Comparison of ENCODE assay signal across 9 mouse cellular contexts in genomic region chr17:87351241-87352105, GRCm38 (mm10).
DNase-seq lines count a peak whose midpoint lies in the region; ATAC-seq lines count a peak whose summit lies in the region.
"Had no signal": no experiment of that assay in that cellular context is flagged by ENCODE, and none has a peak within 500 bp of the region (broad histone marks: within the 10 kb centered on the region; RNA-seq: fewer than 3 reads in every experiment).

No protein-coding gene starts in this region.

- no peak overlapping the region for H3K9ac ChIP-seq in neural tube, embryonic 12.5 days
- peak overlapping the region; percentile 41 for H3K9ac ChIP-seq in intestine, embryonic 16.5 days (ENCODE audit: low read depth, low read length)
- H3K9ac ChIP-seq in forebrain, embryonic 13.5 days, result no peak overlapping the region
- H3K9ac ChIP-seq: liver, embryonic 14.5 days had no signal

- no peak overlapping the region for H3K4me3 ChIP-seq in neural tube, embryonic 12.5 days
- no peak overlapping the region for H3K4me3 ChIP-seq in intestine, embryonic 16.5 days (ENCODE audit: low read length)
- H3K4me3 ChIP-seq in forebrain, embryonic 13.5 days, result no peak overlapping the region

- H3K4me1 ChIP-seq in neural tube, embryonic 12.5 days, result peaks cover 44% of the 10 kb centered on the region
- H3K4me1 ChIP-seq in intestine, embryonic 16.5 days (ENCODE audit: control insufficient read depth, insufficient read depth, low read length), result peaks cover 36% of the 10 kb centered on the region
- peaks cover 30% of the 10 kb centered on the region for H3K4me1 ChIP-seq in forebrain, embryonic 13.5 days

- H3K27ac ChIP-seq in neural tube, embryonic 12.5 days, result no peak overlapping the region
- H3K27ac ChIP-seq in intestine, embryonic 16.5 days (ENCODE audit: low read length), result peak overlapping the region; percentile 93
- H3K27ac ChIP-seq in forebrain, embryonic 13.5 days, result no peak overlapping the region
- H3K27ac ChIP-seq: liver, embryonic 14.5 days had no signal

- no peaks in the 10 kb centered on the region for H3K36me3 ChIP-seq in neural tube, embryonic 12.5 days
- peaks cover 4% of the 10 kb centered on the region for H3K36me3 ChIP-seq in intestine, embryonic 16.5 days (ENCODE audit: control insufficient read depth, insufficient read depth, low read length)
- H3K36me3 ChIP-seq in forebrain, embryonic 13.5 days (ENCODE audit: poor library complexity, severe bottlenecking), result no peaks in the 10 kb centered on the region

- ATAC-seq in neural tube, embryonic 12.5 days (ENCODE audit: low FRiP score, low read depth), result 0 out of 2 replicates have a peak, but pooled peaks have one; percentile 10
- ATAC-seq in intestine, embryonic 16.5 days, result peak; percentile 8
- ATAC-seq in activated CD4-positive, CD25-positive, alpha-beta regulatory T cell, adult 4 months, result no peak
- ATAC-seq in forebrain, embryonic 13.5 days, result no peak

- H3K4me2 ChIP-seq in neural tube, embryonic 12.5 days (replicated peaks), result no peak overlapping the region
- H3K4me2 ChIP-seq in intestine, embryonic 16.5 days (ENCODE audit: low read depth, low read length), result 0 out of 2 replicates have a peak overlapping the region, but pooled peaks have one; percentile 8
- H3K4me2 ChIP-seq in forebrain, embryonic 13.5 days, result no peak overlapping the region

- no peaks in the 10 kb centered on the region for H3K9me3 ChIP-seq in neural tube, embryonic 12.5 days
- no peaks in the 10 kb centered on the region for H3K9me3 ChIP-seq in intestine, embryonic 16.5 days (ENCODE audit: control insufficient read depth, low read length)
- H3K9me3 ChIP-seq in forebrain, embryonic 13.5 days (replicated peaks), result no peaks in the 10 kb centered on the region

- H3K27me3 ChIP-seq in neural tube, embryonic 12.5 days (replicated peaks), result no peaks in the 10 kb centered on the region
- H3K27me3 ChIP-seq in intestine, embryonic 16.5 days (replicated peaks; ENCODE audit: control insufficient read depth, insufficient read depth, low read length), result no peaks in the 10 kb centered on the region
- H3K27me3 ChIP-seq in forebrain, embryonic 13.5 days, result no peaks in the 10 kb centered on the region

- no peak for DNase-seq in neural tube, embryonic 10.5 days (ENCODE audit: extremely low spot score, low spot score)
- peak; percentile 78 to 84 for DNase-seq in heart, adult 18-20 months
- DNase-seq in lung, postnatal 25 days (ENCODE audit: low spot score), result peak; percentile 60
- DNase-seq in urinary bladder, adult 2 months (ENCODE audit: low spot score), result no peak

- WGBS in neural tube, embryonic 12.5 days, result 33% methylated on average over 20 of the region's 20 CpGs
- 25% methylated on average over 20 of the region's 20 CpGs for WGBS in intestine, embryonic 16.5 days
- WGBS in forebrain, embryonic 13.5 days, result 35% methylated on average over 20 of the region's 20 CpGs

Comparison
In these comparisons a context has a peak if more than half of its experiments do, and no peak if none do; other contexts are left out.
1. ATAC-seq: peak in neural tube, embryonic 12.5 days (single experiment) and intestine, embryonic 16.5 days (single experiment); none in activated CD4-positive, CD25-positive, alpha-beta regulatory T cell, adult 4 months (single experiment) and forebrain, embryonic 13.5 days (single experiment).
2. DNase-seq: peak in heart, adult 18-20 months (2 of 2) and lung, postnatal 25 days (single experiment); none in neural tube, embryonic 10.5 days (single experiment) and urinary bladder, adult 2 months (single experiment).